Mouse (Mus musculus): ENCODE data around the gene Rxfp4.

GRCm38 (mm10) chr3:88628766-88629165 is 24.2 kb downstream of the Rxfp4 start:
- TF ChIP-seq CTCF (IDR thresholded peaks at IDR 0.05; ENCODE audit: borderline replicate concordance, insufficient read depth, low read length) (no peak), POLR2A (IDR thresholded peaks at IDR 0.05; ENCODE audit: low read depth, low read length) (no peak)

Measured in embryonic fibroblast, embryonic 13.5 days (primary cell).